Mouse (Mus musculus): ENCODE measurements around the gene Lrrc10b. TPM values are rescaled to one million over a fixed set of nuclear protein-coding genes. Genes with fewer than 3 reads are reported as not detected.

The Lrrc10b gene
- polyA plus RNA-seq, 1 experiment from 2014 or later = 2.8 TPM

- no peak overlapping the region for H3K4me2 ChIP-seq (replicated peaks; ENCODE audit: low read depth)
- DNase-seq (ENCODE audit: low spot score) = no peak
Measured at GRCm38 (mm10) chr19:10425484-10426270, 31.6 kb downstream of the Lrrc10b start.

GRCm38 (mm10) chr19:10424751-10425150 is 32.5 kb downstream of the Lrrc10b start:
- WGBS = 24% methylated on average over 1 of the region's 1 CpGs
- Histone ChIP-seq H3K4me1 (replicated peaks; ENCODE audit: control insufficient read depth, insufficient read depth) (no peaks in the 10 kb centered on the region), H3K27me3 (ENCODE audit: control insufficient read depth, insufficient read depth, low read length) (no peaks in the 10 kb centered on the region), H3K36me3 (ENCODE audit: control insufficient read depth, insufficient read depth, low read length) (no peaks in the 10 kb centered on the region), H3K9ac (ENCODE audit: low read length) (no peak overlapping the region), H3K4me3 (ENCODE audit: low read depth, low read length) (no peak overlapping the region), H3K4me2 (replicated peaks; ENCODE audit: low read depth) (no peak overlapping the region), H3K9me3 (ENCODE audit: control insufficient read depth, low read length) (no peaks in the 10 kb centered on the region), H3K27ac (replicated peaks) (no peak overlapping the region)
- ATAC-seq (ENCODE audit: low FRiP score, low TSS enrichment) (no peak), DNase-seq (ENCODE audit: low spot score) (no peak)
- no peak for TF ChIP-seq CTCF (IDR thresholded peaks at IDR 0.05; ENCODE audit: low read depth)
- TF ChIP-seq EP300 (optimal IDR thresholded peaks at IDR 0.05) = no peak

More at GRCm38 (mm10) chr19:10425484-10426270, 31.6 kb downstream of the Lrrc10b start:
- H3K9me3 ChIP-seq (ENCODE audit: control insufficient read depth, low read length) = no peaks in the 10 kb centered on the region
- no peak for ATAC-seq (ENCODE audit: low FRiP score, low TSS enrichment)
- no peak for TF ChIP-seq CTCF (IDR thresholded peaks at IDR 0.05; ENCODE audit: low read depth)
- no peak for TF ChIP-seq EP300 (optimal IDR thresholded peaks at IDR 0.05)
- H3K9ac ChIP-seq (ENCODE audit: low read length) = no peak overlapping the region
- WGBS = 65% methylated on average over 13 of the region's 13 CpGs
- H3K4me3 ChIP-seq (ENCODE audit: low read depth, low read length) = no peak overlapping the region
- no peak overlapping the region for H3K27ac ChIP-seq (replicated peaks)
- H3K36me3 ChIP-seq (ENCODE audit: control insufficient read depth, insufficient read depth, low read length) = no peaks in the 10 kb centered on the region
- H3K27me3 ChIP-seq (ENCODE audit: control insufficient read depth, insufficient read depth, low read length) = no peaks in the 10 kb centered on the region
- H3K4me1 ChIP-seq (replicated peaks; ENCODE audit: control insufficient read depth, insufficient read depth) = 0 out of 2 replicates have a peak, but pooled peaks cover 4% of the 10 kb centered on the region

- no peak overlapping the region for H3K9ac ChIP-seq (ENCODE audit: low read length)
- ATAC-seq (ENCODE audit: low FRiP score, low TSS enrichment) = no peak
- no peaks in the 10 kb centered on the region for H3K9me3 ChIP-seq (ENCODE audit: control insufficient read depth, low read length)
- peak overlapping the region; percentile 17 for H3K4me3 ChIP-seq (ENCODE audit: low read depth, low read length)
- no peaks in the 10 kb centered on the region for H3K36me3 ChIP-seq (ENCODE audit: control insufficient read depth, insufficient read depth, low read length)
- 7% methylated on average over 41 of the region's 53 CpGs for WGBS
- no peaks in the 10 kb centered on the region for H3K4me1 ChIP-seq (replicated peaks; ENCODE audit: control insufficient read depth, insufficient read depth)
- TF ChIP-seq EP300 (optimal IDR thresholded peaks at IDR 0.05) (no peak), CTCF (IDR thresholded peaks at IDR 0.05; ENCODE audit: low read depth) (no peak)
- DNase-seq (ENCODE audit: low spot score) = peak; percentile 28
- no peaks in the 10 kb centered on the region for H3K27me3 ChIP-seq (ENCODE audit: control insufficient read depth, insufficient read depth, low read length)
- no peak overlapping the region for H3K27ac ChIP-seq (replicated peaks)
- peak overlapping the region; percentile 45 for H3K4me2 ChIP-seq (replicated peaks; ENCODE audit: low read depth)
Measured at GRCm38 (mm10) chr19:10421986-10422976, 35.0 kb downstream of the Lrrc10b start.

GRCm38 (mm10) chr19:10417436-10417835 is 39.8 kb downstream of the Lrrc10b start:
- Histone ChIP-seq H3K4me1 (replicated peaks; ENCODE audit: control insufficient read depth, insufficient read depth) (no peaks in the 10 kb centered on the region; the same call in 1 of the 2 replicates), H3K4me2 (replicated peaks; ENCODE audit: low read depth) (no peak overlapping the region), H3K9me3 (ENCODE audit: control insufficient read depth, low read length) (no peaks in the 10 kb centered on the region), H3K4me3 (ENCODE audit: low read depth, low read length) (no peak overlapping the region), H3K9ac (ENCODE audit: low read length) (no peak overlapping the region), H3K27ac (replicated peaks) (no peak overlapping the region), H3K27me3 (ENCODE audit: control insufficient read depth, insufficient read depth, low read length) (no peaks in the 10 kb centered on the region), H3K36me3 (ENCODE audit: control insufficient read depth, insufficient read depth, low read length) (no peaks in the 10 kb centered on the region)
- TF ChIP-seq EP300 (optimal IDR thresholded peaks at IDR 0.05) (no peak), CTCF (IDR thresholded peaks at IDR 0.05; ENCODE audit: low read depth) (no peak)
- WGBS = 68% methylated on average over 12 of the region's 12 CpGs
- no peak for ATAC-seq (ENCODE audit: low FRiP score, low TSS enrichment)
- DNase-seq (ENCODE audit: low spot score) = no peak

DNA sequence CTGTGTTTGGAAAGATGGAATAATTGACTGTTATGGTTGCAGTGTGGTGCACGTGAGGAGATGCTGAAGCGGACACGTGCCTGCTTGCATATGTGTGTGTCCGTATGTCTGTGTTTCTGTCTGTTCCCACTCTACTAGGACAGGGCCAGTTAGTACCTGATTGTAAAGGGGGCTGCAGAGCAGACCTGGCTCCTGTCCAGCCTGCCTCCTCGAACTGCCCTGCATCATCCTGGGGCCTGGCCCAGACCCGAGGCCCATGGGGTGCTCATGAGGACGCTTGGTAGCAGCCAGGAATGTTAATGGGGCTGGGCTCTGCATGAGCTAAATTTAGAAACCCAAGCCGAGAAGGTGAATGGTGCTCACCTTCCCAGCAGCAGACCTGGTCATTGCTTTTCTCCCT is 40.4 kb downstream of the Lrrc10b start:
- no peaks in the 10 kb centered on the region for H3K9me3 ChIP-seq (ENCODE audit: control insufficient read depth, low read length)
- no peaks in the 10 kb centered on the region for H3K27me3 ChIP-seq (ENCODE audit: control insufficient read depth, insufficient read depth, low read length)
- 41% methylated on average over 8 of the region's 8 CpGs for WGBS
- ATAC-seq (ENCODE audit: low FRiP score, low TSS enrichment) (no peak), DNase-seq (ENCODE audit: low spot score) (no peak)
- no peaks in the 10 kb centered on the region for H3K36me3 ChIP-seq (ENCODE audit: control insufficient read depth, insufficient read depth, low read length)
- no peak overlapping the region for H3K27ac ChIP-seq (replicated peaks)
- H3K4me1 ChIP-seq (replicated peaks; ENCODE audit: control insufficient read depth, insufficient read depth) = no peaks in the 10 kb centered on the region; the same call in 1 of the 2 replicates
- H3K9ac ChIP-seq (ENCODE audit: low read length) = no peak overlapping the region
- H3K4me2 ChIP-seq (replicated peaks; ENCODE audit: low read depth) = no peak overlapping the region
- TF ChIP-seq EP300 (optimal IDR thresholded peaks at IDR 0.05) (no peak), CTCF (IDR thresholded peaks at IDR 0.05; ENCODE audit: low read depth) (no peak)
- no peak overlapping the region for H3K4me3 ChIP-seq (ENCODE audit: low read depth, low read length)
